ENCODE assay signal across 12 mouse cellular contexts in the genomic region with DNA sequence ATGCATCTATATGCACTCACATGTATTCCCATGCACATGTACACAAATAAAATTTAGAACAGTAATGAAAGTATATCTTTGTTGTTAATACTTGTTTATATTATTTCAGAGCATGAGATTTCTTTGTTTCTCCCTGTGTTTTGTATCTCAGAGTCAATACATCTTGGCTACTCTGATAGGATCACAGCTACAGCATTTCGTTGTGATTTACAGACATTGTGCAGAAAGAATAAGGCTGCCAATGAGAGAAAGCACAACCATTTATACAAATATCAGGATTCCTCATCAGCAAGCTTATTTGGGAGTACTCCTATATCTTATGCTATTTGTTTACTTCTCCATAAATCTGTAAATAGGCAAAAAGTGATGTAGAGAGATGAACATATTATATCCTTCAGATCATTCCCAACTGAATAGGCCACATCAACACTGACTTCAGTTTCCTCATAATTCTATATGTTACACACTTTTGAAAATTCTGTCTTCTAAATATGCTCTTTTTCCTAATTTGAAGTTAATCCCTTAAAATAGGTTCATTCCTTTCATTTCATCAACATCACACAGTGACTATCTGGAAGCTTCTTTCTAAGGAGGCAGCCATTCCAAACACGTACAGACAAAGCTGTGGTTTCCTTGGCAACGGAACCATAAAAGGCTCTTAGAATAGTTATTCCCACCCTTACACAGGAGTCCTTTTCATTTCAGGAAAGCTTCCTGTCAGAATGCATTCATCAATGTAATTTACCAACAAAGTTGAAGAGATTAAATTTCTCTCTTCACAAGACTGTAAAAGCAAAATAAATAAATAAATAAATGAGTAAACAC.
DNase-seq lines count a peak whose midpoint lies in the region; ATAC-seq lines count a peak whose summit lies in the region.
"Had no signal": no experiment of that assay in that cellular context is flagged by ENCODE, and none has a peak within 500 bp of the region (broad histone marks: within the 10 kb centered on the region; RNA-seq: fewer than 3 reads in every experiment).

No protein-coding gene starts in this region.

- peak; percentile 96 for ATAC-seq in midbrain, embryonic 15.5 days (replicated peaks)
- ATAC-seq: intestine, postnatal 0 days had no signal

- H3K4me1 ChIP-seq in hindbrain, embryonic 10.5 days (replicated peaks): peaks cover 21% of the 10 kb centered on the region
- H3K4me1 ChIP-seq in midbrain, embryonic 15.5 days: peaks cover 10% of the 10 kb centered on the region
- H3K4me1 ChIP-seq: embryonic facial prominence, embryonic 13.5 days; limb, embryonic 13.5 days had no signal

- no peak overlapping the region for H3K4me2 ChIP-seq in midbrain, embryonic 15.5 days
- H3K4me2 ChIP-seq: embryonic facial prominence, embryonic 13.5 days; limb, embryonic 13.5 days had no signal

- peak overlapping the region; percentile 67 for H3K27ac ChIP-seq in hindbrain, embryonic 10.5 days
- peak overlapping the region; percentile 75 for H3K27ac ChIP-seq in midbrain, embryonic 15.5 days
- H3K27ac ChIP-seq: embryonic facial prominence, embryonic 13.5 days; limb, embryonic 13.5 days had no signal

- no peaks in the 10 kb centered on the region for H3K27me3 ChIP-seq in hindbrain, embryonic 10.5 days (ENCODE audit: insufficient read depth, poor library complexity, severe bottlenecking)
- no peaks in the 10 kb centered on the region for H3K27me3 ChIP-seq in midbrain, embryonic 15.5 days (replicated peaks)
- H3K27me3 ChIP-seq: embryonic facial prominence, embryonic 13.5 days; limb, embryonic 13.5 days had no signal

- WGBS in hindbrain, embryonic 10.5 days: 50% methylated on average over 3 of the region's 3 CpGs
- 10% methylated on average over 3 of the region's 3 CpGs for WGBS in midbrain, embryonic 15.5 days

- no peaks in the 10 kb centered on the region for H3K9me3 ChIP-seq in hindbrain, embryonic 10.5 days
- H3K9me3 ChIP-seq in midbrain, embryonic 15.5 days: no peaks in the 10 kb centered on the region
- H3K9me3 ChIP-seq: embryonic facial prominence, embryonic 13.5 days; limb, embryonic 13.5 days had no signal

- H3K4me3 ChIP-seq in hindbrain, embryonic 10.5 days: no peak overlapping the region
- H3K4me3 ChIP-seq in midbrain, embryonic 15.5 days: no peak overlapping the region
- H3K4me3 ChIP-seq: embryonic facial prominence, embryonic 13.5 days; limb, embryonic 13.5 days had no signal

- H3K36me3 ChIP-seq in hindbrain, embryonic 10.5 days: no peaks in the 10 kb centered on the region
- H3K36me3 ChIP-seq in midbrain, embryonic 15.5 days (replicated peaks): no peaks in the 10 kb centered on the region
- H3K36me3 ChIP-seq: embryonic facial prominence, embryonic 13.5 days; limb, embryonic 13.5 days had no signal

- no peak overlapping the region for H3K9ac ChIP-seq in midbrain, embryonic 15.5 days
- H3K9ac ChIP-seq: embryonic facial prominence, embryonic 13.5 days; limb, embryonic 13.5 days had no signal

- DNase-seq in cerebellum, postnatal 10 days: peak; percentile 23 to 35
- DNase-seq in cerebellum, adult 11 months: no peak
- DNase-seq in embryo, embryonic 10.5 days (ENCODE audit: low spot score): peak; percentile 85
- DNase-seq in hindbrain, embryonic 10.5 days (ENCODE audit: low spot score): peak; percentile 24
- DNase-seq in liver (no peak), MN1 (ENCODE audit: low spot score) (no peak)
- no peak for DNase-seq in kidney, adult 11 months
- DNase-seq: heart, adult 18-20 months had no signal

Comparison
In these comparisons a context has a peak if more than half of its experiments do, and no peak if none do; other contexts are left out.
1. DNase-seq: peak in cerebellum, postnatal 10 days (2 of 2), embryo, embryonic 10.5 days (single experiment) and hindbrain, embryonic 10.5 days (single experiment); none in cerebellum, adult 11 months (single experiment), liver (single experiment), kidney, adult 11 months (single experiment) and MN1 (single experiment).